Mouse (Mus musculus) heart, adult 2 months (tissue): ENCODE results near the gene Fstl3.

Experiments
- CTCF ChIP-seq: fragments of 200-600 bp; IDR thresholded peaks from 2 replicates; pipeline ENCODE4 v1.8.1; 2022; ENCODE audit warnings: antibody characterized with exemption, mild to moderate bottlenecking, moderate library complexity
- EP300 ChIP-seq: fragments of 200-500 bp; IDR thresholded peaks from 2 replicates; pipeline ENCODE4 v1.6.1; 2011; ENCODE audit warnings: low read depth, low read length, control low read depth; ENCODE audit not compliant: insufficient read depth
- POLR2A ChIP-seq: fragments of 200-500 bp; IDR thresholded peaks from 2 replicates; pipeline ENCODE4 v1.6.1; 2011; ENCODE audit warnings: mild to moderate bottlenecking, low read depth, low read length, control low read depth; ENCODE audit not compliant: insufficient read depth

- TF ChIP-seq CTCF (no peak), EP300 (peak; percentile 38; the same call in 1 of the 2 replicates), POLR2A (0 out of 2 replicates have a peak, but pooled peaks have one; percentile 18)
Observed at GRCm38 (mm10) chr10:79797326-79797725, 20.3 kb downstream of the Fstl3 start.
